Mouse (Mus musculus): ENCODE measurements at regions not wholly inside any gene's neighbourhood (a gene's known extent, or its start where the extent isn't known, plus 50 kb on each side); places are given as distances from the start of the nearest gene placed in this dataset.
"Not testable (repeated sequence)": the region's sequence is repeated elsewhere in the genome, so short reads cannot be mapped to it uniquely, and the experiment has no call there.

GRCm38 (mm10) chr6:47679946-47680345, 84.8 kb upstream of the Ezh2 start:
- not testable (repeated sequence) for DNase-seq (ENCODE audit: low spot score)

GRCm38 (mm10) chr6:47672741-47673140, 77.6 kb upstream of the Ezh2 start:
- peak; percentile 21 for DNase-seq (ENCODE audit: low spot score)

- DNase-seq (ENCODE audit: low spot score): not testable (repeated sequence)
Measured at GRCm38 (mm10) chr6:47652880-47653279, 57.7 kb upstream of the Ezh2 start.

GRCm38 (mm10) chr6:47651385-47651718, 56.2 kb upstream of the Ezh2 start:
- not testable (repeated sequence) for DNase-seq (ENCODE audit: low spot score)

- DNase-seq (ENCODE audit: low spot score): peak; percentile 92
Measured at GRCm38 (mm10) chr6:47650463-47651384, 55.6 kb upstream of the Ezh2 start.

GRCm38 (mm10) chr6:47649961-47650360, 54.8 kb upstream of the Ezh2 start:
- no peak for DNase-seq (ENCODE audit: low spot score)

GRCm38 (mm10) chr6:47649451-47649931, 54.4 kb upstream of the Ezh2 start:
- DNase-seq (ENCODE audit: low spot score): no peak

- DNase-seq (ENCODE audit: low spot score): no peak
Measured at GRCm38 (mm10) chr6:47648899-47649298, 53.8 kb upstream of the Ezh2 start.

GRCm38 (mm10) chr6:47648316-47648715, 53.2 kb upstream of the Ezh2 start:
- DNase-seq (ENCODE audit: low spot score): no peak

GRCm38 (mm10) chr6:47647876-47648275, 52.7 kb upstream of the Ezh2 start:
- peak; percentile 13 for DNase-seq (ENCODE audit: low spot score)

- no peak for DNase-seq (ENCODE audit: low spot score)
Measured at GRCm38 (mm10) chr6:47646731-47647567, 51.8 kb upstream of the Ezh2 start.

- DNase-seq (ENCODE audit: low spot score): no peak
Measured at GRCm38 (mm10) chr6:47646022-47646421, 50.9 kb upstream of the Ezh2 start.
